Mouse (Mus musculus) bone marrow, adult 2 months (tissue): ENCODE results near the gene Tln2.

Experiments used
- CTCF ChIP-seq: fragments of 200-500 bp; IDR thresholded peaks from 2 replicates; pipeline ENCODE4 v1.5.1; 2011; ENCODE audit warnings: low read length, control low read depth; ENCODE audit not compliant: control insufficient read depth, insufficient read depth
- POLR2A ChIP-seq: fragments of 200-500 bp; IDR thresholded peaks from 2 replicates; pipeline ENCODE4 v1.6.1; 2011; ENCODE audit warnings: low read depth, mild to moderate bottlenecking, control low read depth, low read length, borderline replicate concordance; ENCODE audit not compliant: control insufficient read depth

DNA sequence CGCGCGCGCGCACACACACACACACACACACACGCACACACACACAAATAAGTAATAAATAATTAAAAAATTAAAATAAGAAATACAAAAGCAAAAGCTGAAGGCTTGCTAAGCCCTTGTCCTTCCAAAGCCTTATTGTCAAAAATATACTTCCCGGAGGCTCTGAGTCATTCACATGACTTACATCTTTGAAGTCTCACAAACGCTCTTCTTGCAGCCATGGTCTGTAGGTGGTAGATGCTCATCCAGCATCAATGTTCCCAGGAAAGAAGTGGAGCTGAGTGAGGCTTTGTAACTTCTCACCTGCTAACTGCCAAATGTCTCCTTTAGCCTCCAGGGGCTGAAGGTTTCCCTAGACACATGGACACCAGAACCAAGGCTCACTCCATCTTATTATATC, 362.9 kb downstream of the Tln2 start:
- TF ChIP-seq CTCF (no peak), POLR2A (no peak)
